Mouse (Mus musculus): ENCODE data around the gene Cd2bp2. TPM values are rescaled to one million over a fixed set of nuclear protein-coding genes. Genes with fewer than 3 reads are reported as not detected.

Gene Cd2bp2
- total and polyA plus RNA-seq, 2 experiments from 2014 or later: 26.9 to 39.3 TPM

DNA sequence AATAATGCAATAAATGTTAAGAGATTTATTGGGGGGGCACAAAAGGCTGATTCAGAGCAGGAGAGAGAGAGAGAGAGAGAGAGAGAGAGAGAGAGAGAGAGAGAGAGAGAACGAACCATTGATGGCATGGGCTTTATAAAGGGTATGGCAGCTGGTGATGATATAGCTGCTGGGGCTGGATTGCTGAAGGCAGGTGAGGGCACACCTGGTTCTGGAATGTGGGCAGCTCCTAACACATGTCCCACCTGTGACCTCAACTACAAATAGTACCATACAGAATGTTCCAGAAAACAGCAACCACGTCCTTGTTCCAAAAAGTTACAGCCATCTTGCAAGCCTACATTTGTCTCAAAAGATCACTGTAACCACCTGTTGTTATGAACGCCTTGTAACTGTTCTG, 35.5 kb upstream of the Cd2bp2 start:
- Histone ChIP-seq H3K9me3 (replicated peaks; ENCODE audit: control insufficient read depth, low read length) (no peaks in the 10 kb centered on the region), H3K9ac (replicated peaks; ENCODE audit: low read depth, low read length) (peak overlapping the region; percentile 71), H3K4me3 (ENCODE audit: low read depth, low read length) (peak overlapping the region; percentile 95), H3K27me3 (ENCODE audit: control insufficient read depth, insufficient read depth, low read length) (no peaks in the 10 kb centered on the region), H3K4me2 (ENCODE audit: low read depth, low read length) (peak overlapping the region; percentile 85), H3K4me1 (ENCODE audit: control insufficient read depth, insufficient read depth) (peaks cover 9% of the 10 kb centered on the region), H3K27ac (ENCODE audit: low read depth) (peak overlapping the region; percentile 93), H3K36me3 (replicated peaks; ENCODE audit: control insufficient read depth, insufficient read depth, low read length) (peaks cover 18% of the 10 kb centered on the region)
- TF ChIP-seq CTCF (IDR thresholded peaks at IDR 0.05; ENCODE audit: low read depth): no peak
- no peak for TF ChIP-seq EP300 (IDR thresholded peaks at IDR 0.05; ENCODE audit: low read depth)
- DNase-seq (ENCODE audit: low spot score) (no peak), ATAC-seq (ENCODE audit: insufficient read depth, low read depth) (no peak)
- WGBS: 43% methylated on average over 3 of the region's 3 CpGs

DNA sequence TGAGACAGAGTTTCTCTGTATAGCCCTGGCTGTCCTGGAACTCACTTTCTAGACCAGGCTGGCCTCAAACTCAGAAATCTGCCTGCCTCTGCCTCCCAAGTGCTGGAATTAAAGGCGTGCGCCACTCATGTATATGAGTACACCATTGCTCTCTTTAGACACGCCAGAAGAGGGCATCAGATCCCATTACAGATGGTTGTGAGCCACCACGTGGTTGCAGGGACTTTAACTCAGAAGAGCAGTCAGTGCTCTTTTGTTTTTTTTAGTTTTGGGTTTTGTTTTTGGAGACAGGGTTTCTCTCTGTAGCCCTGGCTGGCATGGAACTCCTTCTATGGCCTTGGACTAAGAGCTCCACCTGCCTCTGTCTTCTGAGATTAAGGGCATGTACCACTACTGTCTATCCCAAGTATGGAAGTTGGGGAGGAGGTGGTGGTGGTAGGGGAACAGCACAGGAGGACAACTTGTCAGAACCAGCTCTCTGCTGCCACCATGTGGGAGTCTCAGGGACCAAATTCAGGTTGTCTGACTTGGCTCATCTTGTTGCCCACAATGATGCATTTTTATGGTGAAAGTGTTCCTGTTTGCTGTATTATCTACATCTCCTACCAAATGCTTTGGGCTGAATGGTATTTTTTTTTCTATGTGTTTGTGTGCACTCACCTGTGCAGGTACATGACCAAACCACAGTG, 32.9 kb upstream of the Cd2bp2 start:
- H3K4me2 ChIP-seq (ENCODE audit: low read depth, low read length): no peak overlapping the region
- H3K27me3 ChIP-seq (ENCODE audit: control insufficient read depth, insufficient read depth, low read length): no peaks in the 10 kb centered on the region
- H3K9ac ChIP-seq (replicated peaks; ENCODE audit: low read depth, low read length): no peak overlapping the region
- DNase-seq (ENCODE audit: low spot score) (peak; percentile 80), ATAC-seq (ENCODE audit: insufficient read depth, low read depth) (no peak; the same call in 1 of the 2 replicates)
- no peak overlapping the region for H3K4me3 ChIP-seq (ENCODE audit: low read depth, low read length)
- WGBS: 59% methylated on average over 4 of the region's 4 CpGs
- H3K27ac ChIP-seq (ENCODE audit: low read depth): no peak overlapping the region
- TF ChIP-seq EP300 (IDR thresholded peaks at IDR 0.05; ENCODE audit: low read depth) (no peak), CTCF (IDR thresholded peaks at IDR 0.05; ENCODE audit: low read depth) (peak; percentile 83)
- H3K4me1 ChIP-seq (ENCODE audit: control insufficient read depth, insufficient read depth): peaks cover 3% of the 10 kb centered on the region
- no peaks in the 10 kb centered on the region for H3K36me3 ChIP-seq (replicated peaks; ENCODE audit: control insufficient read depth, insufficient read depth, low read length)
- H3K9me3 ChIP-seq (replicated peaks; ENCODE audit: control insufficient read depth, low read length): no peaks in the 10 kb centered on the region

DNA sequence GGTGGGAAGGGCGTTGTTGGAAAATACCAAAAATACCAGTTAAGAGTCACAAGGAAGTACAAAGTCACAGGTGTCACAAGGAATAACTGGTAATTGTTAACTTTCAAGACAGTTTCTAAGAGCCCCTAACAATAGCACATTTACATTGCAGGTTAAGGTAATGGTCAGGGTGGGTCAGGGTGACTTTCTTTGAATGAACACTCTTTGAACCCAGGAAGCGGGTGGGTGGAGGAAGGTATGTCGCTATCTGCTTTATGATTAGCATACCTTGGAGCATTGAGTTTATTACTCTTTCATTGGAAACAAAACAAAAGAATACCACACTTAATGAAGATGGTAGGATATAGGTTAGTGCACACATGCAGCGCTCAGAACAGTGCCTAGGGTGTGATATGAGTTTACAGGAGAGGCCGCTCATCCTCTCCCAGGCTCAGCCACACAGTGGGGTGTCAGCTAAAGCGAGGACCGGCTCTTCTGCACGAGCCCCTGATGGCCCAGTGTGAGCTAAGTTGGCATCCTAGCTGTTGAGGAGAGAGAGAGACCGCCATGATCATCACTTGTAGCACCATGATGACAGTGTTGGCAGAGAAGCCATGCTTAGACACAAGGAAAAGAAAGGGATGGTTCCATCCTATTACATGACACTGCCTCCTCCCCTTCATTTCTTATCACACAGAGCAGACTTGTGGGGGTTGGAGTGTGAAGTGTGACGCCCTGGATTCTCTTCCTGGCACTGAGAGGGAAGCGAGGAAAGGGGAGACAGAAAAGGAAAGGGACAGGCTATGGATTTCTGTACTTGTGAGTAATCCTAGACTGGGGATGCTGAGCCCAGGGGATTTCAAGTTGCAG, 29.5 kb upstream of the Cd2bp2 start:
- ATAC-seq (ENCODE audit: insufficient read depth, low read depth): no peak
- 71% methylated on average over 11 of the region's 11 CpGs for WGBS

DNA sequence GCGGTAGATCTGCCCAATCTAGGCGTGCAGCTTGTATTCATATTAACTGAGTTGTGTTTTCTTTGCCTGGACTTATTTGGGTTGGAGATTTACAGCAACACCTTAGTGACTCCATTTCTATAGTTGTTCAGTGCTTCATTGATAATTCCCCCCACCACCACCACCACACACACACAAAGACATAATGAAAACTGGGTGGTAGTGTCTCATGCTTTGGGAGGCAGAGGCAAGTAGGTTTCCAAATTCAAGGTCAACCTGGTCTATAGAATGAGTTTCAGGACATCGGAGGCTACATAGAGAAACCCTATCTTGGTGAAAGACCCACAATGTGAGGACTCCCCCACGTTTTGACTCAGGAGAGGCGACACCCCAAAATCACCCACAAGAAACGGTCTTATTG, 28.8 kb upstream of the Cd2bp2 start:
- Histone ChIP-seq H3K9me3 (replicated peaks; ENCODE audit: control insufficient read depth, low read length) (no peaks in the 10 kb centered on the region), H3K27ac (ENCODE audit: low read depth) (no peak overlapping the region), H3K4me1 (ENCODE audit: control insufficient read depth, insufficient read depth) (no peaks in the 10 kb centered on the region), H3K9ac (replicated peaks; ENCODE audit: low read depth, low read length) (no peak overlapping the region), H3K36me3 (replicated peaks; ENCODE audit: control insufficient read depth, insufficient read depth, low read length) (no peaks in the 10 kb centered on the region), H3K4me2 (ENCODE audit: low read depth, low read length) (no peak overlapping the region), H3K27me3 (ENCODE audit: control insufficient read depth, insufficient read depth, low read length) (no peaks in the 10 kb centered on the region), H3K4me3 (ENCODE audit: low read depth, low read length) (no peak overlapping the region)
- TF ChIP-seq CTCF (IDR thresholded peaks at IDR 0.05; ENCODE audit: low read depth): no peak
- TF ChIP-seq EP300 (IDR thresholded peaks at IDR 0.05; ENCODE audit: low read depth): no peak
- 89% methylated on average over 6 of the region's 6 CpGs for WGBS
- no peak for DNase-seq (ENCODE audit: low spot score)
- ATAC-seq (ENCODE audit: insufficient read depth, low read depth): no peak

More for the DNA sequence above, 29.5 kb upstream of the Cd2bp2 start:
- DNase-seq (ENCODE audit: low spot score): no peak
- no peak overlapping the region for H3K4me3 ChIP-seq (ENCODE audit: low read depth, low read length)
- no peak overlapping the region for H3K4me2 ChIP-seq (ENCODE audit: low read depth, low read length)
- no peaks in the 10 kb centered on the region for H3K9me3 ChIP-seq (replicated peaks; ENCODE audit: control insufficient read depth, low read length)
- no peaks in the 10 kb centered on the region for H3K4me1 ChIP-seq (ENCODE audit: control insufficient read depth, insufficient read depth)
- no peak overlapping the region for H3K27ac ChIP-seq (ENCODE audit: low read depth)
- no peak for TF ChIP-seq EP300 (IDR thresholded peaks at IDR 0.05; ENCODE audit: low read depth)
- TF ChIP-seq CTCF (IDR thresholded peaks at IDR 0.05; ENCODE audit: low read depth): no peak
- no peaks in the 10 kb centered on the region for H3K36me3 ChIP-seq (replicated peaks; ENCODE audit: control insufficient read depth, insufficient read depth, low read length)
- no peaks in the 10 kb centered on the region for H3K27me3 ChIP-seq (ENCODE audit: control insufficient read depth, insufficient read depth, low read length)
- H3K9ac ChIP-seq (replicated peaks; ENCODE audit: low read depth, low read length): no peak overlapping the region

DNA sequence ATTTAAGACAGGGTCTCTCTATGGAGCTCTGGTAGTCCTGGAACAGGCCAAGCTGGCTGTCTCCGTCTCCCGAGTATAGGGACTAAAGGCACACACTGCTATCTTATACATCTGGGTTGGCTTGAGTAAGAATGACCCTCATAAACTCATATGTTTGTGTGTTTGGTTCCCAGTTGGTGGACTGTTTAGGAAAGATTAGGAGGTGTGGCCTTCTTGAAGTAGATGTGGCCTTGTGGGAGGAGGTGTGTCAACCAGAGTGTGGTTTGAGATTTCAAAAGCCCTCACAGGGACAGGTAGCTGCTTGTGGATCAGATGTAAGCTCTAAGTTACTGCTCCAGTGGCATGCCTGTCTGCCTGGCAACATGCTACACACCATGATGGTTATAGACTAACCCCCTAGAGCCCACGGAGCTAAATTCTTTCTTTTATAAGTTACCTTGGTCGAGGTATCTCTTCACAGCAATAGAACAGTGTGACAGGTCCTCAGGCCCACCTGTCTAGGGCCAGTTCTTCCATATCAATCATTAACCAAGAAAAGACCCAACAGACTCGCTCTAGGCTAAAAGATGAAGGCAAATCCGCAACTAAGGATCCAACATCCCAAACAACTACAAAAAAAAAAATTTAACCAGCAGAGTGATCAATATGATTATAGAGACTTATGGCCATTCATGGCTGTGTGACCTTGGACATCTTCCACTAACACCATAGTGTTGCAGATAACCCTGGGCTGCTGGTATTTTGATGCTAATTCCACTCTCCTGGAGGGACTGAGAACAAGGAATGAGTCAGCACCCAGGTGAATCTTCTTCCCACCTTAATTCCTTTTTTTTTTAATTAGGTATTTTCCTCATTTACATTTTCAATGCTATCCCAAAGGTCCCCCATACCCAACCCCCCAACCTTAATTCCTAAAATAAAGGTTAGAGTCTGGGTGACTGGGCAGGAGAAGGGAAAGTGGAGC, 27.9 kb upstream of the Cd2bp2 start:
- Histone ChIP-seq H3K4me1 (ENCODE audit: control insufficient read depth, insufficient read depth) (no peaks in the 10 kb centered on the region), H3K9ac (replicated peaks; ENCODE audit: low read depth, low read length) (no peak overlapping the region), H3K36me3 (replicated peaks; ENCODE audit: control insufficient read depth, insufficient read depth, low read length) (no peaks in the 10 kb centered on the region), H3K27ac (ENCODE audit: low read depth) (no peak overlapping the region), H3K27me3 (ENCODE audit: control insufficient read depth, insufficient read depth, low read length) (no peaks in the 10 kb centered on the region), H3K4me2 (ENCODE audit: low read depth, low read length) (no peak overlapping the region), H3K9me3 (replicated peaks; ENCODE audit: control insufficient read depth, low read length) (no peaks in the 10 kb centered on the region), H3K4me3 (ENCODE audit: low read depth, low read length) (no peak overlapping the region)
- DNase-seq (ENCODE audit: low spot score) (no peak), ATAC-seq (ENCODE audit: insufficient read depth, low read depth) (no peak)
- WGBS: 78% methylated on average over 6 of the region's 6 CpGs
- no peak for TF ChIP-seq EP300 (IDR thresholded peaks at IDR 0.05; ENCODE audit: low read depth)
- TF ChIP-seq CTCF (IDR thresholded peaks at IDR 0.05; ENCODE audit: low read depth): no peak
